Mouse (Mus musculus) hindbrain, embryonic 15.5 days (tissue): Measurements from ENCODE around the gene Plxna2. TPM values are rescaled to one million over a fixed set of nuclear protein-coding genes. Genes with fewer than 3 reads are reported as not detected.

Source experiments
- ATAC-seq: fragments of 200-750 bp; cut with Nextera tagmentation; 2 replicates; pipeline ENCODE4 v1.8.0; 2017; ENCODE audit warnings: low read depth, moderate number of reproducible peaks, moderate TSS enrichment; ENCODE audit not compliant: low FRiP score
- H3K27ac ChIP-seq: fragments of 300-500 bp; sonication (generic); replicated peaks from 2 replicates; pipeline ENCODE4 v1.5.1; 2015; ENCODE audit warnings: mild to moderate bottlenecking, inconsistent platforms
- H3K27me3 ChIP-seq: fragments of 300-500 bp; sonication (generic); 2 replicates; pipeline ENCODE4 v1.6.1; 2015; ENCODE audit warnings: control low read depth, inconsistent platforms
- H3K36me3 ChIP-seq: fragments of 300-500 bp; sonication (generic); 2 replicates; pipeline ENCODE4 v1.6.1; 2015; ENCODE audit warnings: control low read depth, inconsistent platforms
- H3K4me1 ChIP-seq: fragments of 300-500 bp; sonication (generic); replicated peaks from 2 replicates; pipeline ENCODE4 v1.6.1; 2015; ENCODE audit warnings: control low read depth, inconsistent platforms
- H3K4me2 ChIP-seq: fragments of 300-500 bp; sonication (generic); 2 replicates; pipeline ENCODE4 v1.6.1; 2015; ENCODE audit warnings: moderate library complexity, mild to moderate bottlenecking, inconsistent platforms
- H3K4me3 ChIP-seq: fragments of 300-500 bp; sonication (generic); 2 replicates; pipeline ENCODE4 v1.5.1; 2015; ENCODE audit warnings: mild to moderate bottlenecking, inconsistent platforms
- H3K9ac ChIP-seq: fragments of 300-500 bp; sonication (generic); 2 replicates; pipeline ENCODE4 v1.6.1; 2015; ENCODE audit warnings: inconsistent platforms
- H3K9me3 ChIP-seq: fragments of 300-500 bp; sonication (generic); 2 replicates; pipeline ENCODE4 v1.6.1; 2016; ENCODE audit warnings: control low read depth, inconsistent platforms
- WGBS: fragments of 180-500 bp; shearing (Covaris S2); methylation state at CpG from one replicate; pipeline ENCODE4 v1.1.7; 2015; 5-methylcytosine and 5-hydroxymethylcytosine counted together
- polyA plus RNA-seq: library from polyadenylated mRNA; unstranded; fragments of >200 nt; fragmentation: Nextera tagmentation; extraction: Ambion mirVana; gene quantifications from 2 replicates; pipeline ENCODE4 v1.2.1, GENCODE M21; 2015

Plxna2 gene
- polyA plus RNA-seq, 1 experiment from 2014 or later = 32.8 TPM

DNA sequence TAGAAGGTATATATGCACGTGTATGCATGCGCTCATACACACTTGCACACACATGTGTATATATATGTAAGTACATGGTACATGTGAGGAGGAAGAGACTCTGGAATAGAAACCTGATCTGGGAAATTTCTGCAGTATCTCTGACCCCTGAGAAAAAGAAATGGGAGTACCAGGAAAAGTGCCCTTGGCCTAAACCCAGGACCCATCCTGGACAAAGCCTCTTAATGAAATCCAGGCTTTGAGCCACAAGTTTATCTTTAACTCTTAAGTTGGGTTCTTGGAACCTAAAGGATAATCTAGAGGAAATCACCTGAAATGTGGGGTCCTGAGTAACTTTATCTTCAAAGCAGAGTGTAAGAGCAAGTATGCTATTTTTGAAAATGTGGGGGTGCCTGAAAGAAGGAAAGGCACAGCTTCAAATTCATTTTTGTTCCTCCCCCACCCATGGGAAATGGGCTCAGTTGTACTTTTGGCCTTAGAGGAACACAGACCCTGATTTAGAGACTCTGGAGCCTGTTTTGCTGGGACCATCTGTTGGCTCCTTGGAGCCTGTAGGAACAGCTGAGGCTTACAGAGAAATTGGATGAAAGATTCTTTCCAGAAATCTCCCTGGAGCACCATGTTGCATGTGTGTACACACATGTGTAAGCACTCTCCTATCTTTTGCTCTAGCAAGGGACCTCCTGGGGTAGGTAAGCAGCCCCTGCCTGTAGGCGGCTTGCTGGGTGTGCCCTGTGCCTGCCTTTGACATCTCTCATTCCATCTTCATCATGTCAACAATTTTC lies 57.3 kb downstream of the Plxna2 start:
- H3K4me1 ChIP-seq = peaks cover 17% of the 10 kb centered on the region
- WGBS = 83% methylated on average over 3 of the region's 3 CpGs
- ATAC-seq = no peak
- no peaks in the 10 kb centered on the region for H3K9me3 ChIP-seq
- H3K27ac ChIP-seq = no peak overlapping the region
- H3K4me3 ChIP-seq = no peak overlapping the region
- no peak overlapping the region for H3K9ac ChIP-seq
- no peak overlapping the region for H3K4me2 ChIP-seq
- H3K27me3 ChIP-seq = no peaks in the 10 kb centered on the region
- H3K36me3 ChIP-seq = no peaks in the 10 kb centered on the region

DNA sequence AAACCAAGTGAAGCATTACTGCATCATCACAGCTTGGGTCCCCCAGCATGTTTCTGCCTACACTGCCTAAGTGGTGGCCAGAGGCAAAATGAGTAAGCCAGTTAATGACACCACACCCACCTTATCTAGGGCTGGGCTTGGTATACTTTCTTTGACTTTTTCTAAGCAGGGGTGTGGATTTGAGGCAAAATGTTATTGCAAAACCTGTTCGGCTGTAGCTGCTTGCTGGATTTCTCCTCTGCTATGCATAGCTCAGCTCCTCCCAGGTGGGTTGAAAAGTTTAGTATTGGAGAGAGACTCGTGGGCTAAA lies 57.8 kb downstream of the Plxna2 start:
- Histone ChIP-seq H3K4me1 (peaks cover 22% of the 10 kb centered on the region), H3K27ac (no peak overlapping the region), H3K4me3 (no peak overlapping the region), H3K9me3 (no peaks in the 10 kb centered on the region), H3K36me3 (no peaks in the 10 kb centered on the region), H3K9ac (no peak overlapping the region), H3K27me3 (no peaks in the 10 kb centered on the region), H3K4me2 (no peak overlapping the region)
- no peak for ATAC-seq
- 77% methylated on average over 2 of the region's 2 CpGs for WGBS

GRCm38 (mm10) chr1:194677878-194678277 lies 59.9 kb downstream of the Plxna2 start:
- H3K9ac ChIP-seq = no peak overlapping the region
- no peak overlapping the region for H3K27ac ChIP-seq
- H3K9me3 ChIP-seq = no peaks in the 10 kb centered on the region
- H3K36me3 ChIP-seq = no peaks in the 10 kb centered on the region
- H3K4me3 ChIP-seq = no peak overlapping the region
- H3K4me2 ChIP-seq = no peak overlapping the region
- ATAC-seq = no peak
- H3K27me3 ChIP-seq = no peaks in the 10 kb centered on the region
- WGBS = 64% methylated on average over 3 of the region's 3 CpGs
- H3K4me1 ChIP-seq = peaks cover 34% of the 10 kb centered on the region

DNA sequence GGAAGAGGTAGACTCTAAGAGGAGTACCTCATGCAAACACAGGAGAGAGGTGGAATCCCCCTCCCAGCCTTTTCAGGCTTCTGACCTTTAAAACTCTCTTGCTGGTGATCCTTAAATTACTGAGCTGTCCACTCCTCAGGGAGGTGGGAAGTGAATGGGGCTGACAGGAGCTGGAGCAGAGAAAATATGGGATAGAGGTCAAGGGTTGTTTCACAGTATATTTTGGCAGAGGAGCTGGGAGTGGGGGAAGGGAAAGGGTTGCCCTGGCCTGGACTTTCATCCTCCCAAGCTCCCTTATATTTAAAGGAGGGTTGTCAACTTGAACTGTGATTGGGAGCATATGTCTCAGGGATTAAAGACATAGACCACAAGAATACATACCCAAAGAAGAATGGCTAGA lies 61.1 kb downstream of the Plxna2 start:
- H3K27me3 ChIP-seq = no peaks in the 10 kb centered on the region
- no peak for ATAC-seq
- H3K9me3 ChIP-seq = no peaks in the 10 kb centered on the region
- no peak overlapping the region for H3K9ac ChIP-seq
- H3K36me3 ChIP-seq = no peaks in the 10 kb centered on the region
- no peak overlapping the region for H3K27ac ChIP-seq
- H3K4me3 ChIP-seq = no peak overlapping the region
- peaks cover 34% of the 10 kb centered on the region for H3K4me1 ChIP-seq
- H3K4me2 ChIP-seq = no peak overlapping the region

- Histone ChIP-seq H3K4me3 (no peak overlapping the region), H3K27ac (no peak overlapping the region), H3K9me3 (no peaks in the 10 kb centered on the region), H3K36me3 (no peaks in the 10 kb centered on the region), H3K27me3 (no peaks in the 10 kb centered on the region), H3K9ac (no peak overlapping the region), H3K4me2 (no peak overlapping the region), H3K4me1 (peaks cover 33% of the 10 kb centered on the region)
- no peak for ATAC-seq
- WGBS = 34% methylated on average over 2 of the region's 2 CpGs
Measured at GRCm38 (mm10) chr1:194680136-194680535, 62.1 kb downstream of the Plxna2 start.

DNA sequence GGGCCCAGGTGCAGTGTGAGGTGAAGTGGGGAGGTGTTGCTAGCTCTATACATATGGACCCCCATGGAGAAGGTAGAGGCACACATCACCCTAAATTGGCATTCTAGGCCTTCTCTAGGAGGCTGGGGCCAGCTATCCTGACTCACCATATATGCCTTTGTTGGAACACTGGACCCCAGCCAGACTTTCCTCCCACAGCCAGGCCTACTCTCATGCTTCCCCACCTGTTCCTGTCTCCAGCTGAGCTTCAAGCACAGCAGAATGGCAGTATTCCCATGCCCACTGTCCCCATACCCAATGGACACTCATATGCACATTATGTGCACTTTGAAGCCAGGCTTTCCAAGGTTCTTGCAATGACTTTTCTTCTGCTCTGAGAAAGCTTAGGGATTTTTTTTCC lies 64.0 kb downstream of the Plxna2 start:
- Histone ChIP-seq H3K4me2 (no peak overlapping the region), H3K27ac (no peak overlapping the region), H3K4me1 (peaks cover 23% of the 10 kb centered on the region), H3K4me3 (no peak overlapping the region), H3K36me3 (no peaks in the 10 kb centered on the region), H3K9me3 (no peaks in the 10 kb centered on the region), H3K27me3 (no peaks in the 10 kb centered on the region), H3K9ac (no peak overlapping the region)
- no peak for ATAC-seq

DNA sequence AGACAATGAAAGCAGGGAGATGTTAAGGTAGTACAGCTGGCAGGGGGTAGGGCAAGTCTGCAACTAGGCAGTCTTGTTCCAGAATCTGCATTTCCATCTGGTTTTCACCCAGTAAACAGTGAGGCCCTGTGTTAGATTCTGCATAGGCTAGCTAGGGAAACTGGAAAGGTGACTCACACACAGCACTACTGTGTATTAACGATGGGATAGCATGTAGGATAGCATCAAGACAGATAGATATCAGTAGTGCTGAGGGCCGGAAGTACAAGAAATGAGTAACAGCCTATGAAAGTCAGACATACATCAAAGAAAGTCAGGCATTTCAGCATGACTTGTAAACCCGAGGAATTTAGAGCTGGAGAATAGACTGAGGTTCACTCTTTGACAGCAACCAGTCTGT lies 65.1 kb downstream of the Plxna2 start:
- Histone ChIP-seq H3K9ac (no peak overlapping the region), H3K27me3 (no peaks in the 10 kb centered on the region), H3K4me3 (no peak overlapping the region), H3K9me3 (no peaks in the 10 kb centered on the region), H3K36me3 (no peaks in the 10 kb centered on the region), H3K4me2 (no peak overlapping the region), H3K4me1 (peaks cover 23% of the 10 kb centered on the region), H3K27ac (no peak overlapping the region)
- no peak for ATAC-seq
- WGBS = 75% methylated on average over 3 of the region's 3 CpGs

- Histone ChIP-seq H3K36me3 (no peaks in the 10 kb centered on the region), H3K27me3 (no peaks in the 10 kb centered on the region), H3K27ac (no peak overlapping the region), H3K4me2 (no peak overlapping the region), H3K9me3 (no peaks in the 10 kb centered on the region), H3K4me1 (peaks cover 14% of the 10 kb centered on the region), H3K4me3 (no peak overlapping the region), H3K9ac (no peak overlapping the region)
- no peak for ATAC-seq
- 81% methylated on average over 2 of the region's 2 CpGs for WGBS
Measured at GRCm38 (mm10) chr1:194685896-194686295, 67.9 kb downstream of the Plxna2 start.

DNA sequence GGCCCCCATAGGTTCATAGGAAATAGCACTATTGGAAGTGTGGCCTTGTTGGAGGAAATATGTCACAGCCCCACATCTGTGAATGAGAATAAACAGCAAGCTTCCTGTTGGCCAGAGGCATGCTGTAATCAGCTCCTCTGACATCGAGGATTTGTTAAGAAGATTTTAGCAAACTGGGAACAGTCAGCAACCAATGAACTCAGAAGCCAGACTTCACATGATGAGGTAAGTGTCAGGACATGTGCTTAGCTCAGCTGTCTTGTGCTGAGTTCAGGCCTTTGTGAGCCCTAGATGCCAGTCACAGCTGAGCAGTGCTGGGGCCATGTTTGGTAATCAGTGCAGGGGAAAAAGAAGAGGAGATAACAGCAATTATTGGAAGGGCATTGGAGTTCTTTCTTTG lies 69.7 kb downstream of the Plxna2 start:
- H3K4me1 ChIP-seq = 0 out of 2 replicates have a peak, but pooled peaks cover 2% of the 10 kb centered on the region
- H3K9me3 ChIP-seq = no peaks in the 10 kb centered on the region
- no peak overlapping the region for H3K4me2 ChIP-seq
- no peak overlapping the region for H3K4me3 ChIP-seq
- no peak for ATAC-seq
- WGBS = 69% methylated on average over 1 of the region's 1 CpGs
- H3K9ac ChIP-seq = no peak overlapping the region
- H3K27me3 ChIP-seq = no peaks in the 10 kb centered on the region
- H3K27ac ChIP-seq = no peak overlapping the region
- H3K36me3 ChIP-seq = no peaks in the 10 kb centered on the region

- H3K9ac ChIP-seq = no peak overlapping the region
- no peak overlapping the region for H3K4me2 ChIP-seq
- no peaks in the 10 kb centered on the region for H3K9me3 ChIP-seq
- no peak for ATAC-seq
- WGBS = 71% methylated on average over 2 of the region's 2 CpGs
- 0 out of 2 replicates have a peak, but pooled peaks cover 2% of the 10 kb centered on the region for H3K4me1 ChIP-seq
- no peak overlapping the region for H3K27ac ChIP-seq
- H3K27me3 ChIP-seq = no peaks in the 10 kb centered on the region
- no peaks in the 10 kb centered on the region for H3K36me3 ChIP-seq
- no peak overlapping the region for H3K4me3 ChIP-seq
Measured at GRCm38 (mm10) chr1:194688161-194688560, 70.1 kb downstream of the Plxna2 start.

- Histone ChIP-seq H3K4me2 (no peak overlapping the region), H3K4me3 (no peak overlapping the region), H3K9ac (no peak overlapping the region), H3K27ac (no peak overlapping the region), H3K36me3 (no peaks in the 10 kb centered on the region), H3K9me3 (no peaks in the 10 kb centered on the region), H3K4me1 (0 out of 2 replicates have a peak, but pooled peaks cover 7% of the 10 kb centered on the region), H3K27me3 (no peaks in the 10 kb centered on the region)
- 0 out of 2 replicates have a peak, but pooled peaks have one; percentile 17 for ATAC-seq
Measured at GRCm38 (mm10) chr1:194693063-194693462, 75.0 kb downstream of the Plxna2 start.

DNA sequence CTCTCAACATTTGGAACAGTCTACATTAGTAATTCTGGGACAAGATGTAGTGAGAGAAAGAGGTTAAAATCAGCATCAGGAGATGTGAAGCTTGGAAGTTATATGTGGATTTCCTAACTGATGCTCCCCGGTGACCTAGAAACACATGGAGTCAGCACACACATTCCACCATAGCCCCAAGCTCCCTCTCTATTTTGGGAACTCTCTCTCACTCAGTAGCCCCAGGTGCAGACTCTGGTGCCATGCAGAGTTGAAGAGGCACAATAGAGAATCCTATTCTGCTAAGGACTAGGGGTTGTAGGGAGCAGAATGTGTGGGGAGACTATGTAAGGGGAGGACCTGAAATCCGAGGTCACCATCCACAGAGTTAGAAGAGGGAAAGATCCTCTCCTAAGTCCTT lies 75.5 kb downstream of the Plxna2 start:
- Histone ChIP-seq H3K4me1 (0 out of 2 replicates have a peak, but pooled peaks cover 7% of the 10 kb centered on the region), H3K4me2 (no peak overlapping the region), H3K9ac (no peak overlapping the region), H3K27me3 (no peaks in the 10 kb centered on the region), H3K27ac (no peak overlapping the region), H3K4me3 (no peak overlapping the region), H3K36me3 (no peaks in the 10 kb centered on the region), H3K9me3 (no peaks in the 10 kb centered on the region)
- WGBS = 91% methylated on average over 2 of the region's 2 CpGs
- ATAC-seq = no peak

GRCm38 (mm10) chr1:194694805-194695204 lies 76.8 kb downstream of the Plxna2 start:
- ATAC-seq = no peak
- 90% methylated on average over 2 of the region's 2 CpGs for WGBS
- Histone ChIP-seq H3K27ac (no peak overlapping the region), H3K9me3 (no peaks in the 10 kb centered on the region), H3K27me3 (no peaks in the 10 kb centered on the region), H3K4me3 (no peak overlapping the region), H3K36me3 (no peaks in the 10 kb centered on the region), H3K4me2 (no peak overlapping the region), H3K9ac (no peak overlapping the region), H3K4me1 (0 out of 2 replicates have a peak, but pooled peaks cover 5% of the 10 kb centered on the region)
